Mouse (Mus musculus): ENCODE results near the gene Atp7a. TPM values are rescaled to one million over a fixed set of nuclear protein-coding genes. Genes with fewer than 3 reads are reported as not detected.

Atp7a gene
- polyA plus RNA-seq, 1 experiment, result 10.7 TPM

DNA sequence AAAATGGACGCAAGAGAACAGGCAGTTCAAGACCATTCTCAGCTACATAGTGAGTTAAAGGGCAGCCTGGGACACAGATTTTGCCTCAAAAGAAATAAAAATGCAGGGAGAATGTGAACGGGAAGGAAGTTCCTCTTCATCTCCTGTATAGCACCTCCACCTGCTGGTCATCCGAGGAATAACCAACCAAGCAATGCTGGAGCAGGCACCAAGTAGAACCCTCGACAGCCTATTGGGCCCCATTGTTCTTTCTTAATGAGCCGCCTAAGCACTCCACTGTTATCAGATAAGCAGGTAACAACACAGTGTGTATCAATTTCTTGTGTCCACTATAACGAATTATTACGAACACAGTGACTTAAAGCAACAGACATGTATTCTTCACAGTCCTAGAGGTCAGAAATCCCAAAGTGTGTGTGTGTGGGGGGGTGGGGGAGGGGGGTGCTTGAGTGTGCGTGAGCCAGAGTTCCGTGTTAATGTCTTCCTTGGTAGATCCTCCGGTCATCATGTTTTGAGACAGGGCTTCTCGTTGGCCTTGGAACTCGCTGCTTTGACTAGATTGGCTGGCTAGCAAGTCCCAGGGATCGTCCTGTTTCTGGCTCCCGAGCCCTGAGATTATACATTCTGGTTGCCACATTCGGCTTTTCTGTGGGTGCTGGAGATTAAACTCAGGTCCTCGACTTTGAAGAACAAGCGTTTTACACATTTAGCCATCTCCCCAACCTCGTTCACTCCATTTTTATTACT lies 144.2 kb downstream of the Atp7a start:
- no peak for DNase-seq (ENCODE audit: low read depth)

DNA sequence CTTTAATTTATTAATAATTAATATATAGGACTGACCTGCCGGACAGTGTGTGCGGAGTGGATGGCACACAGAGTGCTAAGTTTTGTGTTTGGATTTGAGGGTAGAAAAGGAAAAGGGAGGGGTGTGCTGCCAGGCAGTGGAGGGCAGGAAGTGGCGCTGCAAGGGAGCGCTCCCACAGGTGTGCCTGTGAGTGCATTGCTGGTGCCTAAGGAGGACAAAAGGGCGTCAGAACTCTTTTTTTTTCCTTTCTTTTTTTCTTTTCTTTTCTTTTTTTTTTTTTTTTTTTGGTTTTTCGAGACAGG lies 144.7 kb downstream of the Atp7a start:
- DNase-seq (ENCODE audit: low read depth), result no peak

Other genes with a start within 250 kb of the Atp7a start
- 28.5 and 36.7 TPM in 2 replicates for gene Atrx, start 97.9 kb upstream of the Atp7a start, polyA plus RNA-seq (2012; rRNA removed)
- 12.2 and 15.4 TPM in 2 replicates for gene Magt1, start 15.4 kb upstream of the Atp7a start, polyA plus RNA-seq (2012; rRNA removed)
- 190 and 306 TPM in 2 replicates for gene Cox7b, start 11.6 kb upstream of the Atp7a start, polyA plus RNA-seq (2012; rRNA removed)
- gene Tlr13, start 115.9 kb downstream of the Atp7a start, polyA plus RNA-seq (2012; rRNA removed), result 0.82 and 1.0 TPM in 2 replicates
- 112 and 147 TPM in 2 replicates for gene Pgk1, start 159.8 kb downstream of the Atp7a start, polyA plus RNA-seq (2012; rRNA removed)
- 7.1 and 7.9 TPM in 2 replicates for gene Taf9b, start 193.9 kb downstream of the Atp7a start, polyA plus RNA-seq (2012; rRNA removed)
- not detected in 2 replicates for gene Fnd3c2, start 228.1 kb downstream of the Atp7a start, polyA plus RNA-seq (2012; rRNA removed)

Data from gonadal fat pad, adult 2 months (tissue).